Mouse (Mus musculus) heart, adult 2 months (tissue): ENCODE measurements around the gene Nrsn2. TPM values are rescaled to one million over a fixed set of nuclear protein-coding genes. Genes with fewer than 3 reads are reported as not detected.

Experiments
- DNase-seq, 2 experiments: peaks; one replicate each; pipeline ENCODE4 v3.0.0; 2021
- H3K27ac ChIP-seq: fragments of 200-600 bp; 2 replicates; pipeline ENCODE4 v1.8.1; 2022
- H3K27me3 ChIP-seq: fragments of 200-500 bp; 2 replicates; pipeline ENCODE4 v1.6.1; 2012; ENCODE audit warnings: mild to moderate bottlenecking, low read length, inconsistent platforms, mixed read lengths; ENCODE audit not compliant: control insufficient read depth, insufficient read depth
- H3K36me3 ChIP-seq: fragments of 200-500 bp; 2 replicates; pipeline ENCODE4 v1.6.1; 2012; ENCODE audit warnings: low read length, inconsistent platforms; ENCODE audit not compliant: control insufficient read depth, insufficient read depth
- H3K4me1 ChIP-seq: fragments of 200-500 bp; 2 replicates; pipeline ENCODE4 v1.6.1; 2011; ENCODE audit warnings: low read length; ENCODE audit not compliant: control insufficient read depth, insufficient read depth
- H3K4me3 ChIP-seq: fragments of 200-600 bp; 2 replicates; pipeline ENCODE4 v1.8.1; 2022
- H3K79me2 ChIP-seq: fragments of 200-500 bp; replicated peaks from 2 replicates; pipeline ENCODE4 v1.6.1; 2012; ENCODE audit warnings: mild to moderate bottlenecking, inconsistent platforms, low read length, moderate library complexity, mixed read lengths; ENCODE audit not compliant: control insufficient read depth, insufficient read depth
- H3K9ac ChIP-seq: fragments of 200-500 bp; 2 replicates; pipeline ENCODE4 v1.6.1; 2012; ENCODE audit warnings: low read depth, mild to moderate bottlenecking, control low read depth, inconsistent platforms, low read length, mixed read lengths
- CTCF ChIP-seq: fragments of 200-600 bp; IDR thresholded peaks from 2 replicates; pipeline ENCODE4 v1.8.1; 2022; ENCODE audit warnings: antibody characterized with exemption, mild to moderate bottlenecking, moderate library complexity
- EP300 ChIP-seq: fragments of 200-500 bp; IDR thresholded peaks from 2 replicates; pipeline ENCODE4 v1.6.1; 2011; ENCODE audit warnings: low read depth, low read length, control low read depth; ENCODE audit not compliant: insufficient read depth
- POLR2A ChIP-seq: fragments of 200-500 bp; IDR thresholded peaks from 2 replicates; pipeline ENCODE4 v1.6.1; 2011; ENCODE audit warnings: mild to moderate bottlenecking, low read depth, low read length, control low read depth; ENCODE audit not compliant: insufficient read depth
- WGBS: fragments of 180-500 bp; shearing (Covaris S2); methylation state at CpG from one replicate; pipeline ENCODE4 v1.1.7; 2018; 5-methylcytosine and 5-hydroxymethylcytosine counted together
- intact Hi-C: fragments of 180-260 bp; cut with DNase I; formaldehyde crosslinking; loops from one replicate; pipeline ENCODE4 v1.15.1; 2025
- polyA plus RNA-seq: library from polyadenylated mRNA; depleted of rRNA; stranded (reverse); fragments of >200 nt; gene quantifications from 2 replicates; pipeline ENCODE4 v1.2.3, GENCODE M21; 2012
- total RNA-seq, 2 experiments: library from RNA; stranded (reverse); gene quantifications; 2 replicates each; pipeline ENCODE4 v1.2.3; 2021

Gene Nrsn2
- total and polyA plus RNA-seq, 3 experiments, result 0.31 TPM; not detected in 2

DNA sequence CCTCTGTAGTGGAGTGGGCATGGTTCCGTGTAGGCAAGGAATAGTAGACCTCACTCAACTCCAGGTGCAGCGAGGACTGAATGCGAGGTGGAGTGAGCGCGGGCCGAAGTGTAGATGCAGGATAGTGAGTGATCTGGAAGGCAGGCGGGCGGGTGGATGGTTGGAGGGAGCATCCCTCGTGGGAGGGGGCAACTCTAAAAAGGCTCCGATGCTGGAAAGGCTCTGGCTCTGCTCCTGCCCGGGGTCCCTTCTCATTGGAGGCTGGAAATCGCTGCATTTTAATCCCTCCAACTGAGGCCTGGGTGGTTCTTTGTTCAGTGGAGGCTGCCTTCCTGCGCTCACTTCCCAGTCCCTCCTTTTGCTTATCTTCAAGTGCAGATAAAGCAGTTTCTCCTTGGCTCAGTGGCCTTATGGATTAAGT is 22.7 kb upstream of the Nrsn2 start:
- intact Hi-C loops, result no loop called here
- WGBS, result 5% methylated on average over 13 of the region's 13 CpGs
- H3K4me1 ChIP-seq, result peaks cover 5% of the 10 kb centered on the region
- peak overlapping the region; percentile 71 for H3K9ac ChIP-seq
- no peaks in the 10 kb centered on the region for H3K27me3 ChIP-seq
- peak overlapping the region; percentile 70 for H3K4me3 ChIP-seq
- peak overlapping the region; percentile 75 for H3K27ac ChIP-seq
- no peak for DNase-seq
- no peaks in the 10 kb centered on the region for H3K36me3 ChIP-seq
- H3K79me2 ChIP-seq, result no peaks in the 10 kb centered on the region
- TF ChIP-seq POLR2A (no peak), EP300 (no peak), CTCF (no peak)

DNA sequence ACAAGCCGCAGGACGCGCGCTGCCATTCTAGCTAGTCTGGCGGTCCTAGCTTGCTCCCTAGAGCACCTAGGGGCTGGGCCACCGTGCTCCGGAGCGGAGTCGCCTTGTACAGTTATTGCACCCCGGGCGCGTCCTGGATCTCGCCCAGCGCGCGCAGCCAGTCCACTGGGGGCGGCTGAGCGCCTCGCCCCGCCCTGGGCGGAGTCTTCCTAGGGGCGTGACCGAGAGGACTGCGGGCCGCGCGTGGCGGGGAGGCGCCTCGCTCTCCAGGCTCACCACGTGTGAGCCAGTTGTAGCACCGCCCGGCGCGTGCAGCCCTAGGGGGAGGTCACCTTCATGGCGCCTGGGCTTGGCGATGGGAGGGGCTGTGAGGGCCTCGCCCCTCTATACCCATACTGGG is 22.3 kb upstream of the Nrsn2 start:
- intact Hi-C loops, result no loop called here
- Histone ChIP-seq H3K27me3 (no peaks in the 10 kb centered on the region), H3K4me3 (peak overlapping the region; percentile 70), H3K4me1 (peaks cover 5% of the 10 kb centered on the region), H3K9ac (peak overlapping the region; percentile 71), H3K27ac (peak overlapping the region; percentile 75), H3K79me2 (no peaks in the 10 kb centered on the region), H3K36me3 (no peaks in the 10 kb centered on the region)
- TF ChIP-seq POLR2A, result 0 out of 2 replicates have a peak, but pooled peaks have one; percentile 40
- peak; percentile 40 for TF ChIP-seq CTCF
- 0 out of 2 replicates have a peak, but pooled peaks have one; percentile 8 for TF ChIP-seq EP300
- peak; percentile 96 to 97 for DNase-seq
- WGBS, result 0% methylated on average over 38 of the region's 38 CpGs

- peaks cover 5% of the 10 kb centered on the region for H3K4me1 ChIP-seq
- peak; percentile 94 to 97 for DNase-seq
- WGBS, result 3% methylated on average over 91 of the region's 104 CpGs
- H3K4me3 ChIP-seq, result peak within 1 kb of the TSS; percentile 70
- peak within 1 kb of the TSS; percentile 71 for H3K9ac ChIP-seq
- H3K79me2 ChIP-seq, result no peaks in the 10 kb centered on the region
- peak within 1 kb of the TSS; percentile 86 for H3K27ac ChIP-seq
- H3K36me3 ChIP-seq, result no peaks in the 10 kb centered on the region
- TF ChIP-seq CTCF (no peak), POLR2A (no peak), EP300 (no peak)
- intact Hi-C loops, result loop anchor here (2.0 kb wide), 1 partner anchor 17 kb away; the partner anchor contains the start of genes 6820408C15Rik and Zcchc3
- no peaks in the 10 kb centered on the region for H3K27me3 ChIP-seq
Observed at GRCm38 (mm10) chr2:152397680-152398435, 21.4 kb upstream of the Nrsn2 start, which contains the start of gene Sox12. Gene Sox12 (minus strand): TSS chr2:152398063.

DNA sequence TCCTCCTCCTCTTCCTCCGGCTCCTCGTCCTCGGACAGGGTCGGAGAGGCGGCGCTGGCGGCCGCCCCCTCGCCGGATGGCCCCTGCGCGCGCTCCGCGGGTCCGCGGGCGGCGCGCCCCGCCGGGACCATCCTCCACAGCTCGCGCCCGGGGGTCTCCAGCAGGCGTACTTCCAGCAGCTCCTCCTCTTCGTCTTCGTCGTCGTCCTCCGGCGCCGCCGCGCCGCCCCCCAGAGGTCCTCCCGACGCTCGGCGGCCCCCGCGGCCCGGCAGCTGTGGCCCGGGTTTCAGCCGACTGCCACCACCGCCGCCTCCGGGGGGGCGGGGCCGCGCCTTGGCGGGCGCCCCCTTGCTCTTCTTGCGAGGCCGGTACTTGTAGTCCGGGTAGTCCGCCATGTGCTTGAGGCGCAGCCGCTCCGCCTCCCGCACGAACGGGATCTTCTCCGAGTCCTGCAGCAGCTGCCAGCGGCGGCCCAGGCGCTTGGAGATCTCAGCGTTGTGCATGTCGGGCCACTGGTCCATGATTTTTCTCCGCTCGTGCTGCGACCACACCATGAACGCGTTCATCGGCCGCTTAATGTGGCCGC is 20.7 kb upstream of the Nrsn2 start:
- H3K4me3 ChIP-seq, result peak overlapping the region; percentile 49
- WGBS, result under 1% methylated on average over 72 of the region's 77 CpGs
- no peaks in the 10 kb centered on the region for H3K79me2 ChIP-seq
- H3K27ac ChIP-seq, result peak overlapping the region; percentile 60
- no peaks in the 10 kb centered on the region for H3K36me3 ChIP-seq
- peak overlapping the region; percentile 63 for H3K9ac ChIP-seq
- no peaks in the 10 kb centered on the region for H3K27me3 ChIP-seq
- intact Hi-C loops, result loop anchor here (2.0 kb wide), 1 partner anchor 18 kb away; the partner anchor contains the start of genes 6820408C15Rik and Zcchc3
- peak; percentile 81 to 86 for DNase-seq
- H3K4me1 ChIP-seq, result peaks cover 5% of the 10 kb centered on the region
- TF ChIP-seq CTCF, result no peak
- 0 out of 2 replicates have a peak, but pooled peaks have one; percentile 30 for TF ChIP-seq POLR2A

GRCm38 (mm10) chr2:152396110-152397003 is 19.9 kb upstream of the Nrsn2 start:
- 1% methylated on average over 46 of the region's 46 CpGs for WGBS
- TF ChIP-seq CTCF (peak; percentile 50), EP300 (no peak)
- no peaks in the 10 kb centered on the region for H3K36me3 ChIP-seq
- intact Hi-C loops, result loop anchor here (2.0 kb wide), 1 partner anchor 18 kb away; the partner anchor contains the start of genes 6820408C15Rik and Zcchc3
- peak overlapping the region; percentile 63 for H3K9ac ChIP-seq
- H3K27ac ChIP-seq, result peak overlapping the region; percentile 60
- H3K4me1 ChIP-seq, result peaks cover 5% of the 10 kb centered on the region
- no peaks in the 10 kb centered on the region for H3K27me3 ChIP-seq
- DNase-seq, result peak; percentile 80 to 83
- H3K4me3 ChIP-seq, result peak overlapping the region; percentile 49
- no peaks in the 10 kb centered on the region for H3K79me2 ChIP-seq
